Mouse (Mus musculus) Patski (cell line): ENCODE measurements around the gene Gng3. TPM values are rescaled to one million over a fixed set of nuclear protein-coding genes. Genes with fewer than 3 reads are reported as not detected.

ENCODE experiments used
- ATAC-seq: fragments of 100-300 bp; one replicate; pipeline ENCODE4 v1.8.0; 2021
- CTCF ChIA-PET: fragments of 350-600 bp; sonication (Branson Sonifier 250); formaldehyde crosslinking; loops from one replicate; lab custom pipeline; 2022; ENCODE audit warnings: inconsistent platforms; lab: Charles Lee
- POLR2A ChIA-PET: fragments of 350-600 bp; sonication (Branson Sonifier 250); formaldehyde crosslinking; loops from one replicate; lab custom pipeline; 2022; ENCODE audit warnings: antibody characterized with exemption, inconsistent platforms; lab: Charles Lee
- DNase-seq: peaks from one replicate; pipeline ENCODE4 v3.0.0-alpha.2; 2011; ENCODE audit warnings: low read depth, low spot score
- H3K27me3 ChIP-seq: fragments of 371-371 bp; one replicate; pipeline ENCODE4 v1.5.1; 2021
- CTCF ChIP-seq: fragments of 100-300 bp; IDR thresholded peaks from one replicate; pipeline ENCODE4 v1.5.1; 2021
- in situ Hi-C: fragments of 300-500 bp; cut with MboI; formaldehyde crosslinking; loops from 3 replicates; pipeline ENCODE4 v1.11.1; 2018; ENCODE audit warnings: low pct_unique_long_range_greater_than_20kb, mixed read lengths
- polyA plus RNA-seq: library from polyadenylated mRNA; unstranded; gene quantifications from one replicate; pipeline ENCODE4 v1.2.3, GENCODE M21; 2021

Gene Gng3
- polyA plus RNA-seq, 1 experiment from 2014 or later: 0.50 TPM

DNA sequence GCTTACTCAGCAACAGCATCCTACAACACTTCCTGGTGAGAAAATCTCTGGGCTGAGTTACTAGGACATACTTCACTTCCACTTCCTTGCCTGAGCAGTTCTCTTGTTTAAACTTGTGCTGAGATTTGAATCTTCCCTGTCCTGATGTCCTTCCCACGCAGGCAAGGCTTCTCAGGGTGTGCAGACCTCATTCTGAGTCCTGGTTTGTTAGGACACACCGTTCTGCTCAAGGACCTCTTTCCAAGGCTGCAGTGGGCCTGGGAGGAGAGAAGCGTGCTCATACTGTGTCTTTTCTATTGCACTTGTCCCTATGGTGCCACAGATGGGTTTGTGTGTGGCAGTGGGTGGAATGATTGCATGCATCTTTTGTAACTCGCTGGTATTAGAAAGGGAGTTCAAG, 6.0 kb downstream of the Gng3 start:
- in situ Hi-C loops: loop anchor here (25.0 kb wide), 1 partner anchor 1054 kb away; the partner anchor contains the start of gene Incenp
- POLR2A ChIA-PET: interaction anchor here (0.6 kb wide), 1 partner anchor 109 kb away, joined by 3 read pairs; no protein-coding TSS in a partner anchor
- no peak for DNase-seq
- CTCF ChIA-PET: no interaction called here
- H3K27me3 ChIP-seq: no peaks in the 10 kb centered on the region
- no peak for TF ChIP-seq CTCF
- ATAC-seq: no peak

DNA sequence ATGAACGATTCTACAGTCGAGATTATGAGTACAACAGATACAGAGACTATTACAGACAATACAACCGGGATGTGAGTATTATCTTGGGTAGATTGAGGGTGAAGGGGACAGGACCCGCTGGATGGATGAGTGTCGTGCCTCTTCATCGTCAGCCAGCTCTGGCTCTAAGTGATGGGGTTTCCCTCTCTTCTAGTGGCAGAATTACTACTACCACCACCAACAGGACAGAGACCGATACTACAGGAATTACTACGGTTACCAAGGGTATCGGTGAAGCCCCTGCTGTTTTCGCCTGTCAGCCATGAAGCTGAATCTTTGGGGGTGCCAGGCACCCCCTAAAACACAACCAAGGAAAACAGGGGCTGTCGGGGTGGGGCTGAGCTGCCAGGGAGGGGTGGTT, 7.7 kb downstream of the Gng3 start:
- ATAC-seq: no peak
- DNase-seq: no peak
- TF ChIP-seq CTCF: peak; percentile 23
- POLR2A ChIA-PET: interaction anchor here (0.8 kb wide), 1 partner anchor 48 kb away, joined by 3 read pairs; no protein-coding TSS in a partner anchor
- CTCF ChIA-PET: interaction anchor here (1.2 to 1.5 kb wide), 2 partner anchors 15 to 28 kb away, joined by 3 to 4 read pairs; no protein-coding TSS in a partner anchor
- H3K27me3 ChIP-seq: no peaks in the 10 kb centered on the region
- in situ Hi-C loops: loop anchor here (25.0 kb wide), 1 partner anchor 1056 kb away; the partner anchor contains the start of gene Incenp

DNA sequence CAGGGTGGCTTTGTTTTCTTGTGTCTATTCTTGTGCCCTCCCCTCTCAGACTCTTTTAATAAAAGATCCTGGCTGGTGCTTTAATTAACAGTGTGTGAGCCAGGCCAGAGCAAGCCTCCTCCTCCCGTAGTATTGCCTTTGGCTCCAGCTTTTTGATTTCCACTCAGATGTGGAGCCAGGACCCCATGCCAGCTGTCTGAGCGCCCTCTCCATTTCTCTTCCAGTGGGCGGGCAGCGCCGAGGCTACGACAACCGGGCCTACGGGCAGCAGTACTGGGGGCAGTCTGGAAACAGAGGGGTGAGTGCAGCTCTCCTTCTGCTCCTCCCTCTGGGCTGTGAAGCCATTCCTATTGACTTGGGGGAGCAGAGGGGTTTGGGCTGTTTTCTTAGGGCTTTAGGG, 8.3 kb downstream of the Gng3 start:
- in situ Hi-C loops: loop anchor here (25.0 kb wide), 1 partner anchor 1057 kb away; the partner anchor contains the start of gene Incenp
- H3K27me3 ChIP-seq: no peaks in the 10 kb centered on the region
- ATAC-seq: no peak
- ChIA-PET CTCF (interaction anchor here (1.2 to 1.5 kb wide), 2 partner anchors 15 to 28 kb away, joined by 3 to 4 read pairs; no protein-coding TSS in a partner anchor), POLR2A (interaction anchor here (0.8 kb wide), 1 partner anchor 49 kb away, joined by 3 read pairs; no protein-coding TSS in a partner anchor)
- TF ChIP-seq CTCF: no peak
- DNase-seq: no peak

DNA sequence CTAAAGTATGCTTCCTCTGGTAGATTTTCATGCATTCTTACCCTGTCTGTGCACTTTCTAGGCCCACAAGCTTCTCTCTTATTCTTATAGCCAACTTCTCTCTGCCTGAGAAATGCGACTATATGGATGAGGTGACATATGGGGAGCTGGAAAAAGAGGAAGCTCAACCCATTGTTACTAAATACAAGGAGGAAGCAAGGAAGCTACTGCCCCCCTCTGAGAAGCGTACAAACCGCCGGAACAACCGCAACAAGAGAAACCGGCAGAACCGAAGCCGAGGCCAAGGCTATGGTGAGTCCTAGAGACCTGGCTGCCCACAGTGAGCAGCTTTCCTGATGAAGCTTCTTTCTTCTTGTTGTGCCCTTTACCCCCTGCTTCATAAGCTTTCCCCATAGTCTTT, 9.3 kb downstream of the Gng3 start, which contains the start of gene AC129217.1:
Gene AC129217.1 (plus strand): TSS at position 114 of the 400 bp plus-strand sequence.
- ATAC-seq: no peak
- POLR2A ChIA-PET: interaction anchor here (1.8 kb wide), 1 partner anchor 9 kb away, joined by 5 read pairs; the partner anchor contains the start of gene Gng3

DNA sequence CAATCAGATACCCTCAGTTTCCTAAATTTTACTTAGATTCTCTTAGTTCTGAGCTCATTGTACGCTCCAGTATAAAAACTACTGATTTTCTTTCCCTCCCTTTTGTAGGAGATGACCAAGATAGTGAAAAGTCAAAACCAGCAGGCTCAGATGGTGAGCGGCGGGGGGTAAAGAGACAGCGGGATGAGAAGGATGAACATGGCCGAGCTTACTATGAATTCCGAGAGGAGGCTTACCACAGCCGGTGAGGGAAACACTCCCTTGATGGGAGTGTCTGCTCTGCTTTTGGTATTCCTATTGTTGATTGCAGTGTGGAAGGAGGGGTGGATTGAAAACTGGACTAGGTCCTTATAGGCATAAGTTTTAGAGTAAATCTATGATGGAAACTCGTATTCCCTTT, 16.3 kb downstream of the Gng3 start:
- no peak for DNase-seq
- in situ Hi-C loops: no loop called here
- H3K27me3 ChIP-seq: no peaks in the 10 kb centered on the region
- ChIA-PET CTCF (no interaction called here), POLR2A (interaction anchor here (0.6 kb wide), 1 partner anchor 10 kb away, joined by 9 read pairs; no protein-coding TSS in a partner anchor)
- no peak for TF ChIP-seq CTCF
- ATAC-seq: no peak

More for the DNA sequence above, 9.3 kb downstream of the Gng3 start, which contains the start of gene AC129217.1:
- CTCF ChIA-PET: interaction anchor here (1.2 to 1.8 kb wide), 3 partner anchors 9 to 48 kb away, joined by 3 to 4 read pairs (median 4); partner anchors contain the start of gene Gng3
- H3K27me3 ChIP-seq: no peaks in the 10 kb centered on the region
- in situ Hi-C loops: loop anchor here (25.0 kb wide), 1 partner anchor 1058 kb away; the partner anchor contains the start of gene Incenp
- no peak for DNase-seq
- TF ChIP-seq CTCF: no peak

DNA sequence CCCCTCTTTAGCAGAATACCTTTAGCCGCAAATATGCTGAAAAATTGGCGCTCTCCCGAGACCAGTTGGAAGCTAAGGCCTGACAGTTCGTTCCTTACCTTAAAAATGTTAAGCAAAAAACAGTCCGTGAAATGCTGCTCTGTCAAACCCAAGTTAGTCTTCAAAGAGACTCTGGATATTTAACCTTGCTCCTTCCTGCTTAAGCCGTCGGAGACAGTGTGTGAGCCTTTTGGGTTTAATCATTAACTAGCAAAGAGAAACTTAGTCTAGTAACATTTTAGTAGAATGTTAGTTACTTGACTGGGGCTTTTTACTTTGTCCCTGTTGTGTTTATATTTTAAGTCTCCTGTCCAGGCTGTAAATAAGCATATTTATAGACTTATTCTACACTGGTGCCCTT, 17.8 kb downstream of the Gng3 start:
- POLR2A ChIA-PET: interaction anchor here (0.6 to 1.6 kb wide), 3 partner anchors 63 to 1616 kb away, joined by 3 to 12 read pairs (median 3); no protein-coding TSS in a partner anchor
- ATAC-seq (no peak), DNase-seq (no peak)
- CTCF ChIA-PET: no interaction called here
- in situ Hi-C loops: no loop called here
- TF ChIP-seq CTCF: no peak
- no peaks in the 10 kb centered on the region for H3K27me3 ChIP-seq

DNA sequence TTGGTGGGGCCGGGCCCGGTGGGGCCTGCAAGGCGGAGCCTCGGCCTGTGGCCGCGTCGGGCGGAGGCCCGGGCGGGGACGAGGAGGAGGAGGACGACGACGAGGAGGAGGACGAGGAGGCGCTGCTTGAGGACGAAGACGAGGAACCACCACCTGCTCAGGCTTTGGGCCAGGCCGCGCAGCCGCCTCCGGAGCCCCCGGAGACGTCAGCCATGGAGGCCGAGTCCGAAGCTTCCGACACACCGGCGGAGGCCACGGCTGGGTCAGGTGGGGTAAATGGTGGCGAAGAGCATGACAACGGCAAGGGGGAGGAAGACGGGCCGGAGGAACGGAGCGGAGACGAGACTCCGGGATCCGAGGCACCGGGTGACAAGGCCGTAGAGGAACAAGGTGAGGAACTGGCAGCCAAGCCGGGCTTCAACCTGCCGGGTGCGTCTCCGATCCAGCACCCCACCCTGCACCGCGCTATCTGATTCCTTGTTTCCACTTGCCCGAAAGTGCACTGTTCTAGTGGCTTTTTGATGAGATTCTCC, 18.5 kb downstream of the Gng3 start:
- no peak for TF ChIP-seq CTCF
- POLR2A ChIA-PET: interaction anchor here (1.3 to 2.1 kb wide), 6 partner anchors 15 to 62 kb away, joined by 3 to 6 read pairs (median 4); partner anchors contain the start of genes Gng3 and Polr2g
- CTCF ChIA-PET: no interaction called here
- no peak for DNase-seq
- no peaks in the 10 kb centered on the region for H3K27me3 ChIP-seq
- in situ Hi-C loops: no loop called here
- ATAC-seq: no peak

DNA sequence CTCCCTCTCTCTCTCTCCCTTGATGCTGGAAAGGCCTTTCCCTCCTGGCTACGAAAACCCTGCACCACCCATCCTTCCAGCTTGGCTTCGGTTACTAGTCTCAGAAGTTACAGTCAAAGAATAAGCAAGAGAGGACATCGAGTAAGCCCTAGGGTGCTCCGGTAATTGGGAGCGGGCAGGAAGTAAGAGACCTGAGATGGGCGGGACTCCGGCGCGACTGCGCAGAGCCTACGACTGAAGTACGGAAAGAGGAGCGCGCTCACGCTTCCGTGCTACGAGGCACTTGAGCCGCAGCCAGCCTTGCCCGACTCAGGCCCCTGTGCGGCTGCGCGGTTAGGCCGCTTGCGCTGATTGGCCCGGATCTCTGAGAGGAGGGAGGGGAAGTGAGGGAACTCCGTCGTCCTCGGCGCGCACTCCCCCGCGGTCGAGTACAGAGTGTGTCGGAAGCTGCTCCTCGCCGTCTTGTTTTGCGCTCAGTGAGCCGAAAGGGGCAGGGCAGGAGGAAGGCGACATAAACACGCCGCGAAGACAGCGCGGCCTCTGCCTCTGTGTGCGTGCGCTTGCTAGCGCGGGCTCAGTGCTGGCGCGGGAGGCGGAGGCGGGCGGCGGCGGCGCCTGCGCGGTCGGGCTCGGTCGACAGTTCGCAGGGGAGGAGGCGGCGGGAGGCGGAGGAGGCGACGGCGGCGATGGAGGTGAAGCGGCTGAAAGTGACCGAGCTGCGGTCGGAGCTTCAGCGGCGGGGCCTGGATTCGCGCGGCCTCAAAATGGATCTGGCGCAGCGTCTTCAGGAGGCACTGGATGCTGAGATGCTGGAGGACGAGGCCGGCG, 19.2 kb downstream of the Gng3 start, which contains the start of gene Hnrnpul2:
Gene Hnrnpul2 (plus strand): TSS at position 415 of the 828 bp plus-strand sequence.
- peak; percentile 82 for ATAC-seq
- DNase-seq: peak; percentile 97
- no peaks in the 10 kb centered on the region for H3K27me3 ChIP-seq
- ChIA-PET POLR2A (interaction anchor here (0.6 to 2.1 kb wide), 12 partner anchors 13 to 97 kb away, joined by 3 to 7 read pairs (median 4); partner anchors contain the start of genes Gng3, Polr2g and Slc3a2), CTCF (interaction anchor here (1.1 kb wide), 1 partner anchor 11 kb away, joined by 3 read pairs; no protein-coding TSS in a partner anchor)
- no peak for TF ChIP-seq CTCF
- in situ Hi-C loops: loop anchor here (5.0 to 10.0 kb wide), 2 partner anchors 68 to 245 kb away; no protein-coding TSS in a partner anchor

DNA sequence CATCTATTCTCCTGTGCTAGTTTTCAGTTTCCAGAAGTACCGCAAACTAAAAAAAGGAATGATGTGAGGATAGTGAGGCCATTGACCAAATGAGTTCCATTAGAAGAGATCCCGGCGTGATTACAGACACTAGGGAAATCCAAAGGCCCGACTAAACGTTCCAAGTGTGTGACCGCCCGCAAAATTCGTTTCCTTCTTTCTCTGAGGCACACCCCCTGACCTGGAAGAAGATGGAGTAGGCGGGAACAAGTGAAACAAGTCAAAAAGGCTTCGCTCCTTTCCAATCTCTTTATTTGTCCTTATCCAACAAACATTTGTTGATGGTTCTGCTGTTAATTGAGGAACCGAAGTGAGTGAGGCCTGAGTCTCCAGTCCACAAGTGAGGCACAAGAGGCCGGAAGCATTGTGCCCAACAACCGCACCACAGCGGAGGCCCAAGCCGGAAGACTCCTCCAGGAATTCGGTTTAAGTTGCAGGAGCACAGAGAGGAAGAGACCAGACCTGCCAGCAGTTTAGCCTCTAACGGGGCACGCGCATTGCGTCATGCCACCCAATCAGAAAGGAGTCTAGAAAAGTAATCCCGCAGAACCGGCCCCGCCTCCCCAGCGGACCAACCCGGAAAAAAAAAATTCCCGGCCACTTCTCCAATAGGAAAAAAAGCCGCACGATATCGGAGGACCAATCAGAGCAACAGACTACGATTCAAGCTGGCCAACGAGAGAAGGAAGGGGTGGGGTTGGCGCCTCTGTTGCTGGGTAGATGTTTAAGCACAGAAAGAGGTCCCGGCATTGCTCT, 20.0 kb downstream of the Gng3 start, which contains the start of gene Ttc9c:
Gene Ttc9c (minus strand): TSS at position 533 of the 795 bp plus-strand sequence.
- no peaks in the 10 kb centered on the region for H3K27me3 ChIP-seq
- CTCF ChIA-PET: interaction anchor here (1.1 kb wide), 1 partner anchor 11 kb away, joined by 3 read pairs; no protein-coding TSS in a partner anchor
- ATAC-seq (peak; percentile 90), DNase-seq (peak; percentile 94)
- TF ChIP-seq CTCF: no peak
- in situ Hi-C loops: loop anchor here (5.0 to 10.0 kb wide), 2 partner anchors 67 to 244 kb away; no protein-coding TSS in a partner anchor
- POLR2A ChIA-PET: interaction anchor here (0.6 to 2.1 kb wide), 11 partner anchors 9 to 96 kb away, joined by 3 to 7 read pairs (median 4); partner anchors contain the start of genes Gng3, Polr2g and Slc3a2
